Mouse (Mus musculus): Measurements from ENCODE around the gene Dcaf6.

Dcaf6 gene

GRCm38 (mm10) chr1:165327370-165327769, 132.9 kb downstream of the Dcaf6 start:
- in situ Hi-C loops (cut with MboI, MseI) = loop anchor here in 1 of 2 experiments (10.0 kb wide), 1 partner anchor 413 kb away; no protein-coding TSS in a partner anchor

GRCm38 (mm10) chr1:165322934-165323333, 137.3 kb downstream of the Dcaf6 start:
- in situ Hi-C loops (cut with MboI, MseI) = loop anchor here in 1 of 2 experiments (10.0 kb wide), 1 partner anchor 408 kb away; no protein-coding TSS in a partner anchor

- in situ Hi-C loops (cut with MboI, MseI) = loop anchor here in 1 of 2 experiments (10.0 kb wide), 1 partner anchor 407 kb away; no protein-coding TSS in a partner anchor
These were observed 138.4 kb downstream of the Dcaf6 start for GRCm38 (mm10) chr1:165321891-165322290.

- in situ Hi-C loops (cut with MboI, MseI) = loop anchor here in 1 of 2 experiments (10.0 kb wide), 1 partner anchor 407 kb away; no protein-coding TSS in a partner anchor
These were observed 138.8 kb downstream of the Dcaf6 start for GRCm38 (mm10) chr1:165321393-165321861.

- in situ Hi-C loops (cut with MboI, MseI) = loop anchor here in 1 of 2 experiments (10.0 kb wide), 1 partner anchor 406 kb away; no protein-coding TSS in a partner anchor
These were observed 139.9 kb downstream of the Dcaf6 start for GRCm38 (mm10) chr1:165320141-165320934.

- in situ Hi-C loops (cut with MboI, MseI) = no loop called here
These were observed 143.9 kb downstream of the Dcaf6 start for GRCm38 (mm10) chr1:165316361-165316760.

GRCm38 (mm10) chr1:165308180-165308579, 152.1 kb downstream of the Dcaf6 start:
- in situ Hi-C loops (cut with MboI, MseI) = no loop called here

- in situ Hi-C loops (cut with MboI, MseI) = no loop called here
These were observed 155.9 kb downstream of the Dcaf6 start for GRCm38 (mm10) chr1:165304341-165304740.

- in situ Hi-C loops (cut with MboI, MseI) = no loop called here
These were observed 157.1 kb downstream of the Dcaf6 start for GRCm38 (mm10) chr1:165303209-165303608.

- in situ Hi-C loops (cut with MboI, MseI) = no loop called here
These were observed 157.6 kb downstream of the Dcaf6 start for GRCm38 (mm10) chr1:165302455-165303208.

GRCm38 (mm10) chr1:165301567-165301966, 158.7 kb downstream of the Dcaf6 start:
- in situ Hi-C loops (cut with MboI, MseI) = no loop called here

GRCm38 (mm10) chr1:165301108-165301507, 159.2 kb downstream of the Dcaf6 start:
- in situ Hi-C loops (cut with MboI, MseI) = no loop called here

GRCm38 (mm10) chr1:165295489-165295888, 164.8 kb downstream of the Dcaf6 start, which contains the start of gene Gpr161:
Gene Gpr161, plus strand, starts transcription at chr1:165295789.
- in situ Hi-C loops (cut with MboI, MseI) = no loop called here

- in situ Hi-C loops (cut with MboI, MseI) = no loop called here
These were observed 168.7 kb downstream of the Dcaf6 start for GRCm38 (mm10) chr1:165291606-165292005.

- in situ Hi-C loops (cut with MboI, MseI) = no loop called here
These were observed 170.4 kb downstream of the Dcaf6 start for GRCm38 (mm10) chr1:165289831-165290230.

- in situ Hi-C loops (cut with MboI, MseI) = no loop called here
These were observed 172.1 kb downstream of the Dcaf6 start for GRCm38 (mm10) chr1:165288165-165288564.

- in situ Hi-C loops (cut with MboI, MseI) = no loop called here
These were observed 176.2 kb downstream of the Dcaf6 start for GRCm38 (mm10) chr1:165284096-165284495.

- in situ Hi-C loops (cut with MboI, MseI) = no loop called here
These were observed 177.3 kb downstream of the Dcaf6 start for GRCm38 (mm10) chr1:165282967-165283345.

GRCm38 (mm10) chr1:165282222-165282966, 177.9 kb downstream of the Dcaf6 start:
- in situ Hi-C loops (cut with MboI, MseI) = no loop called here

GRCm38 (mm10) chr1:165281351-165282221, 178.7 kb downstream of the Dcaf6 start:
- in situ Hi-C loops (cut with MboI, MseI) = no loop called here

All from T-helper 17 cell (primary cell).